Mouse (Mus musculus): ENCODE results near the gene Egflam.

DNA sequence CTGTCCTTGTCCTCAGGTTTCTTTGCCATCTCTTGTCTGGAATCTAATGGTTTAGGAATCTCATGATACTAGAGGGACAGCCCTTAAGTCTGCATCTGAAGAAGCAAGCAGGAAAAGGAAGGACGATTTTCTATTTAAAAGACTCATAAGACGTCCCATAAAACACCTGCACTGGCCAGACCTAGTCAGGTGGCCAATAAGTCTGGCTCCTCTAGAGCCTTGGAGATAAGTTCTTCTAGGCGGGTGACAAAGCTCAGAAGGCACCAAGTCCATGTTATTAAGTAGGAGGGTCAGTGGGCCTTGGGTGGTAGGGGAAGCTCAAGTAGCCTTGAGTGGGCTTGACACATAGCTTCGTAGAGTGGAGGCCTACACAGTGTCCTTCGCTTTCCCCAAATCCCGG, 240.5 kb downstream of the Egflam start:
- no peak for TF ChIP-seq CTCF (IDR thresholded peaks at IDR 0.05; ENCODE audit: insufficient read depth, low read length)
- TF ChIP-seq POLR2A (IDR thresholded peaks at IDR 0.05; ENCODE audit: borderline replicate concordance, extremely low read depth, low read depth, low read length) = no peak
